Mouse (Mus musculus) inflammation-experienced regulatory T-cells, adult 16 weeks (primary cell): Measurements from ENCODE around the gene Gm8693. TPM values are rescaled to one million over a fixed set of nuclear protein-coding genes. Genes with fewer than 3 reads are reported as not detected.

Source experiments
- polyA plus RNA-seq: library from polyadenylated mRNA; unstranded; fragments of 100-300 nt; shearing (Covaris generic); gene quantifications from one replicate; pipeline ENCODE4 v1.2.1, GENCODE M21; 2017

Gm8693 gene
- not detected for polyA plus RNA-seq

GRCm38 (mm10) chr7:22692217-22692616 is at the start of gene Gm8693:
Gene Gm8693, minus strand, starts transcription at chr7:22692317.

GRCm38 (mm10) chr7:22719610-22720009 is 27.5 kb upstream of the Gm8693 start, which contains the start of gene Gm4567:
Gene Gm4567, minus strand, starts transcription at chr7:22719710.

GRCm38 (mm10) chr7:22657718-22658117 is 34.4 kb downstream of the Gm8693 start, which contains the start of gene Vmn1r155:
Gene Vmn1r155, plus strand, starts transcription at chr7:22658018.

Other genes with a start within 250 kb of the Gm8693 start
- not detected for gene Gm10665, start 228.2 kb downstream of the Gm8693 start, polyA plus RNA-seq
- not detected for gene Vmn1r151, start 192.6 kb downstream of the Gm8693 start, polyA plus RNA-seq
- gene Vmn1r152, start 169.3 kb downstream of the Gm8693 start, polyA plus RNA-seq: not detected
- gene Gm8677, start 157.4 kb downstream of the Gm8693 start, polyA plus RNA-seq: not detected
- not detected for gene Gm4201, start 127.0 kb downstream of the Gm8693 start, polyA plus RNA-seq
- gene Gm4565, start 104.2 kb downstream of the Gm8693 start, polyA plus RNA-seq: not detected
- not detected for gene Vmn1r155, start 34.3 kb downstream of the Gm8693 start, polyA plus RNA-seq
- not detected for gene Gm4567, start 27.4 kb upstream of the Gm8693 start, polyA plus RNA-seq
- not detected for gene Vmn1r157, start 69.4 kb upstream of the Gm8693 start, polyA plus RNA-seq
- not detected for gene Vmn1r158, start 98.5 kb upstream of the Gm8693 start, polyA plus RNA-seq
- gene Vmn1r159, start 151.3 kb upstream of the Gm8693 start, polyA plus RNA-seq: not detected
- not detected for gene Vmn1r160, start 178.9 kb upstream of the Gm8693 start, polyA plus RNA-seq